Mouse (Mus musculus) intestine, embryonic 14.5 days (tissue): Measurements from ENCODE around the gene Gm28048. TPM values are rescaled to one million over a fixed set of nuclear protein-coding genes. Genes with fewer than 3 reads are reported as not detected.

Experiments
- ATAC-seq: fragments of 200-750 bp; cut with Nextera tagmentation; replicated peaks from 2 replicates; pipeline ENCODE4 v1.8.0; 2017; ENCODE audit warnings: low read depth, moderate number of reproducible peaks, moderate TSS enrichment, moderate library complexity; ENCODE audit not compliant: low FRiP score, low TSS enrichment
- DNase-seq: peaks from one replicate; pipeline ENCODE4 v3.0.0-alpha.2; 2018; ENCODE audit warnings: low spot score
- H3K27ac ChIP-seq: fragments of 300-500 bp; sonication (generic); 2 replicates; pipeline ENCODE4 v1.5.1; 2014; ENCODE audit warnings: low read depth, mild to moderate bottlenecking, control low read depth
- H3K27me3 ChIP-seq: fragments of 300-500 bp; sonication (generic); replicated peaks from 2 replicates; pipeline ENCODE4 v1.6.1; 2014; ENCODE audit warnings: low read length, control low read depth; ENCODE audit not compliant: control insufficient read depth, insufficient read depth
- H3K36me3 ChIP-seq: fragments of 300-500 bp; sonication (generic); 2 replicates; pipeline ENCODE4 v1.6.1; 2014; ENCODE audit warnings: low read length, control low read depth; ENCODE audit not compliant: control insufficient read depth, insufficient read depth
- H3K4me1 ChIP-seq: fragments of 300-500 bp; sonication (generic); replicated peaks from 2 replicates; pipeline ENCODE4 v1.6.1; 2014; ENCODE audit warnings: low read length, control low read depth, mixed read lengths; ENCODE audit not compliant: control insufficient read depth, insufficient read depth
- H3K4me2 ChIP-seq: fragments of 300-500 bp; sonication (generic); 2 replicates; pipeline ENCODE4 v1.6.1; 2014; ENCODE audit warnings: low read length
- H3K4me3 ChIP-seq: fragments of 300-500 bp; sonication (generic); 2 replicates; pipeline ENCODE4 v1.5.1; 2014; ENCODE audit warnings: low read depth, low read length, control low read depth, mixed read lengths
- H3K9ac ChIP-seq: fragments of 300-500 bp; sonication (generic); 2 replicates; pipeline ENCODE4 v1.6.1; 2014; ENCODE audit warnings: mild to moderate bottlenecking, low read length
- H3K9me3 ChIP-seq: fragments of 300-500 bp; sonication (generic); 2 replicates; pipeline ENCODE4 v1.6.1; 2016; ENCODE audit warnings: low read length, control low read depth; ENCODE audit not compliant: control insufficient read depth
- WGBS: fragments of 180-500 bp; shearing (Covaris S2); extraction: QIAGEN DNeasy Blood & Tissue Kit; methylation state at CpG from one replicate; pipeline ENCODE4 v1.1.7; 2014; 5-methylcytosine and 5-hydroxymethylcytosine counted together
- polyA plus RNA-seq: library from polyadenylated mRNA; unstranded; fragments of >200 nt; fragmentation: Nextera tagmentation; extraction: Ambion mirVana; gene quantifications from 2 replicates; pipeline ENCODE4 v1.2.1, GENCODE M21; 2014

Gene Gm28048
- polyA plus RNA-seq, 1 experiment from 2014 or later = 16.0 TPM

GRCm38 (mm10) chr11:22956346-22956745 lies 25.5 kb downstream of the Gm28048 start:
- ATAC-seq (no peak), DNase-seq (no peak)
- no peaks in the 10 kb centered on the region for H3K9me3 ChIP-seq
- 95% methylated on average over 6 of the region's 6 CpGs for WGBS
- H3K27ac ChIP-seq = no peak overlapping the region
- no peaks in the 10 kb centered on the region for H3K4me1 ChIP-seq
- peaks cover 20% of the 10 kb centered on the region for H3K36me3 ChIP-seq
- no peak overlapping the region for H3K4me2 ChIP-seq
- no peak overlapping the region for H3K9ac ChIP-seq
- H3K4me3 ChIP-seq = no peak overlapping the region
- H3K27me3 ChIP-seq = no peaks in the 10 kb centered on the region

- DNase-seq (no peak), ATAC-seq (no peak)
- Histone ChIP-seq H3K4me2 (no peak overlapping the region), H3K27me3 (no peaks in the 10 kb centered on the region), H3K36me3 (peaks cover 20% of the 10 kb centered on the region), H3K4me1 (no peaks in the 10 kb centered on the region), H3K9me3 (no peaks in the 10 kb centered on the region), H3K4me3 (no peak overlapping the region), H3K9ac (no peak overlapping the region), H3K27ac (no peak overlapping the region)
- WGBS = 92% methylated on average over 7 of the region's 7 CpGs
Observed at GRCm38 (mm10) chr11:22952668-22953067, 29.2 kb downstream of the Gm28048 start.

GRCm38 (mm10) chr11:22950131-22950530 lies 31.8 kb downstream of the Gm28048 start:
- no peak for DNase-seq

GRCm38 (mm10) chr11:22949101-22949500 lies 32.8 kb downstream of the Gm28048 start:
- 86% methylated on average over 1 of the region's 1 CpGs for WGBS

More at GRCm38 (mm10) chr11:22950131-22950530, 31.8 kb downstream of the Gm28048 start:
- 92% methylated on average over 6 of the region's 6 CpGs for WGBS
- no peak overlapping the region for H3K9ac ChIP-seq
- no peaks in the 10 kb centered on the region for H3K4me1 ChIP-seq
- no peak overlapping the region for H3K4me2 ChIP-seq
- no peak for ATAC-seq
- no peak overlapping the region for H3K27ac ChIP-seq
- peaks cover 7% of the 10 kb centered on the region; the same call in 1 of the 2 replicates for H3K36me3 ChIP-seq
- H3K27me3 ChIP-seq = no peaks in the 10 kb centered on the region
- H3K9me3 ChIP-seq = no peaks in the 10 kb centered on the region
- H3K4me3 ChIP-seq = no peak overlapping the region

GRCm38 (mm10) chr11:22938983-22939382 lies 42.9 kb downstream of the Gm28048 start:
- ATAC-seq (no peak), DNase-seq (no peak)
- Histone ChIP-seq H3K36me3 (no peaks in the 10 kb centered on the region), H3K9me3 (no peaks in the 10 kb centered on the region), H3K4me2 (no peak overlapping the region), H3K4me3 (no peak overlapping the region), H3K4me1 (no peaks in the 10 kb centered on the region), H3K27me3 (no peaks in the 10 kb centered on the region), H3K27ac (no peak overlapping the region), H3K9ac (no peak overlapping the region)
- whole genome bisulfite sequencing = 80% methylated on average over 2 of the region's 2 CpGs

More at GRCm38 (mm10) chr11:22949101-22949500, 32.8 kb downstream of the Gm28048 start:
- Histone ChIP-seq H3K4me2 (no peak overlapping the region), H3K9me3 (no peaks in the 10 kb centered on the region), H3K36me3 (peaks cover 7% of the 10 kb centered on the region; the same call in 1 of the 2 replicates), H3K4me1 (no peaks in the 10 kb centered on the region), H3K27ac (no peak overlapping the region), H3K27me3 (no peaks in the 10 kb centered on the region), H3K9ac (no peak overlapping the region), H3K4me3 (no peak overlapping the region)
- ATAC-seq (no peak), DNase-seq (no peak)

GRCm38 (mm10) chr11:22937716-22938316 lies 44.1 kb downstream of the Gm28048 start:
- DNase-seq = no peak
- Histone ChIP-seq H3K4me3 (no peak overlapping the region), H3K4me2 (no peak overlapping the region), H3K9ac (no peak overlapping the region), H3K36me3 (no peaks in the 10 kb centered on the region), H3K27me3 (no peaks in the 10 kb centered on the region), H3K27ac (no peak overlapping the region), H3K4me1 (no peaks in the 10 kb centered on the region), H3K9me3 (no peaks in the 10 kb centered on the region)
- 96% methylated on average over 4 of the region's 4 CpGs for WGBS
- ATAC-seq = no peak

- Histone ChIP-seq H3K9me3 (no peaks in the 10 kb centered on the region), H3K9ac (no peak overlapping the region), H3K27me3 (no peaks in the 10 kb centered on the region), H3K4me2 (no peak overlapping the region), H3K4me3 (no peak overlapping the region), H3K4me1 (no peaks in the 10 kb centered on the region), H3K36me3 (no peaks in the 10 kb centered on the region), H3K27ac (no peak overlapping the region)
- no peak for ATAC-seq
- no peak for DNase-seq
- 68% methylated on average over 5 of the region's 5 CpGs for WGBS
Observed at GRCm38 (mm10) chr11:22936446-22937125, 45.3 kb downstream of the Gm28048 start.

- H3K4me3 ChIP-seq = no peak overlapping the region
- H3K27me3 ChIP-seq = no peaks in the 10 kb centered on the region
- no peak overlapping the region for H3K27ac ChIP-seq
- H3K4me1 ChIP-seq = no peaks in the 10 kb centered on the region
- H3K36me3 ChIP-seq = no peaks in the 10 kb centered on the region
- ATAC-seq = no peak
- H3K9me3 ChIP-seq = no peaks in the 10 kb centered on the region
- no peak overlapping the region for H3K9ac ChIP-seq
- no peak overlapping the region for H3K4me2 ChIP-seq
- DNase-seq = no peak
Observed at GRCm38 (mm10) chr11:22932167-22932566, 49.7 kb downstream of the Gm28048 start.
